Mouse (Mus musculus): Measurements from ENCODE around the gene Pdgfa. TPM values are rescaled to one million over a fixed set of nuclear protein-coding genes. Genes with fewer than 3 reads are reported as not detected.

Gene Pdgfa
- polyA plus RNA-seq, 1 experiment from 2014 or later: 8.3 TPM

- ATAC-seq: no peak
- 91% methylated on average over 8 of the region's 8 CpGs for WGBS
- H3K36me3 ChIP-seq: 0 out of 2 replicates have a peak, but pooled peaks cover 6% of the 10 kb centered on the region
- H3K4me2 ChIP-seq (replicated peaks): no peak overlapping the region
- H3K4me1 ChIP-seq (replicated peaks): peaks cover under 1% of the 10 kb centered on the region; the same call in 1 of the 2 replicates
- no peaks in the 10 kb centered on the region for H3K27me3 ChIP-seq
- no peaks in the 10 kb centered on the region for H3K9me3 ChIP-seq
- H3K27ac ChIP-seq: no peak overlapping the region
- H3K9ac ChIP-seq (replicated peaks): no peak overlapping the region
- no peak overlapping the region for H3K4me3 ChIP-seq (replicated peaks)
These were observed 22.2 kb downstream of the Pdgfa start for GRCm38 (mm10) chr5:138974911-138975485.

DNA sequence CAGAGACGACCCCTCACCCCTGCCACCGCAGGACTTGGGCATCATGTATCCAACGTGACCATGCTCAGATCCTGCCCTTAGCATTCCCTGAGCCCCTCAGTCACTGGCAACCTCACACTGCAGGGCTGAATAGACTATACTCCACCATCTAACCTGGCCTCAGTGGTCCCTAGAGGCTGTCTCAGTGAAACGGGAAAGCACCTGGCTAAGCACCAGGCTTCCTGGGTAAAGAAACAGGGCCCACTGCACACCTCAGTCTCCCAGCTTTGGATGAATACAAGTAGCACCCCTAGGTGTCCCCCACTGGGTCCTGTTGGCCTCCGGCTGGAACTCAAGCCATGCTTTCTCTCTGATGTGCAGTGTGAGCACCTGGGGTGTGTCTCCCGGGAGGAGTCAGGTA, 23.7 kb downstream of the Pdgfa start:
- Histone ChIP-seq H3K4me1 (replicated peaks) (peaks cover 2% of the 10 kb centered on the region; the same call in 1 of the 2 replicates), H3K9ac (replicated peaks) (no peak overlapping the region), H3K4me2 (replicated peaks) (no peak overlapping the region), H3K27me3 (no peaks in the 10 kb centered on the region), H3K36me3 (0 out of 2 replicates have a peak, but pooled peaks cover 2% of the 10 kb centered on the region), H3K4me3 (replicated peaks) (no peak overlapping the region), H3K27ac (no peak overlapping the region), H3K9me3 (no peaks in the 10 kb centered on the region)
- WGBS: 90% methylated on average over 6 of the region's 6 CpGs
- ATAC-seq: no peak

DNA sequence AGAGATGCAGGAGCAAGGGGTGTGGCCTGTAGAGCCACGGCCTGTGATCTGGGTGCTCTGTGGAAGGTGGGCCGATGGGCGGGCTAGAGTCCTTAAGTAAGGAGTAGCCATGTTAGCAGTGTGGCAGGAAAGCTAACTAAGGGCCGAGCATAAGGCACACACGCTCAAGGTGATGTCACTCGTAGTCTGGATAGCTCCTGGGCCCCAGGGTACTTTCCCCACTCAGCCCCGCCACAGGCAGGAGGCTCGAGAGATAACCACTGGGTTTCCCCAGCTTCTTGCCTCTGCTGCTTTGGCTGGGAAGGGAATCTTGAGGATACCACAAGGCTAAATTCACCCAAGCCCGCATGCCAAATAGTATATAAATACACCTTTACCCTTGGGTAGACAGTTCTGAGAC, 25.8 kb downstream of the Pdgfa start:
- Histone ChIP-seq H3K9me3 (no peaks in the 10 kb centered on the region), H3K27ac (no peak overlapping the region), H3K4me3 (replicated peaks) (no peak overlapping the region), H3K4me1 (replicated peaks) (peaks cover 3% of the 10 kb centered on the region; the same call in 1 of the 2 replicates), H3K36me3 (no peaks in the 10 kb centered on the region), H3K9ac (replicated peaks) (no peak overlapping the region), H3K27me3 (no peaks in the 10 kb centered on the region), H3K4me2 (replicated peaks) (no peak overlapping the region)
- WGBS: 76% methylated on average over 9 of the region's 9 CpGs
- no peak for ATAC-seq

GRCm38 (mm10) chr5:138970056-138970490, 27.1 kb downstream of the Pdgfa start:
- H3K4me3 ChIP-seq (replicated peaks): no peak overlapping the region
- WGBS: 70% methylated on average over 7 of the region's 7 CpGs
- peaks cover 15% of the 10 kb centered on the region for H3K4me1 ChIP-seq (replicated peaks)
- H3K4me2 ChIP-seq (replicated peaks): no peak overlapping the region
- ATAC-seq: no peak
- no peaks in the 10 kb centered on the region for H3K27me3 ChIP-seq
- no peak overlapping the region; the same call in 1 of the 2 replicates for H3K27ac ChIP-seq
- H3K36me3 ChIP-seq: no peaks in the 10 kb centered on the region
- no peaks in the 10 kb centered on the region for H3K9me3 ChIP-seq
- no peak overlapping the region for H3K9ac ChIP-seq (replicated peaks)

DNA sequence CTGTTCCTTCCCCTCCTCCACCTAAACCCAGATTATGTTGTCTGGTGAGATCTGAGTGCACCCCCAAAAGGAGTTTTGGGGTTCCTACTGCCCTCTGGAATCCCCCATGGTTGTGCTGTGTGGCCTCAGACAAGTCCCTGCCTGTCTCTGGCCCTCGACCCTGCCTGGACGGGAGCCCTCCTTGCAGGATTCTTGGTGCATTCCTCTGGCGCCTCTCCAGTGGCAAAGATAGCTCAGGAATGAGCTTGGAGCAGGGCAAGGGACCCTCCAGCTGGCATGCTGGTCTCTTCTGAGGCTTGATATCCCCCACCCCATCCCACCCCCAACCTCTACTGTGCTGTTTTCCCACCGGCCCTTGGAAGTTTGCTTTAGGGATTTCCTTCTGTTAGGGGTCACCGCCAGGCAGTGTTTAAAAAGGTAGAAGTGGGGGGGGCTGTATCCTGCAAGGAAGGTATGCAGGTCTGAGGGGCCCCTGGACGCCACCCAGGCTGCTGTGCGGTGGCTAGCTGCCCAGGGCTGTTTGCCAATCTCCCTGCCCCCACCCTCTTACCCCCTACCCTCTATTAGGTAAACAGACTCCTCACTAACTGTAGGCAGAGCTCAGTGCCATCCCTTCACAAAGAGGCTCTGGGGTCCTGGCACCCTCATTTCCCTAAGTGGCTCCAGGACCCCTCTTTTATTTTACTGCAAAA, 31.0 kb downstream of the Pdgfa start:
- Histone ChIP-seq H3K4me3 (replicated peaks) (no peak overlapping the region), H3K27me3 (no peaks in the 10 kb centered on the region), H3K9ac (replicated peaks) (peak overlapping the region; percentile 28; the same call in 1 of the 2 replicates), H3K4me1 (replicated peaks) (peaks cover 15% of the 10 kb centered on the region), H3K9me3 (no peaks in the 10 kb centered on the region), H3K27ac (no peak overlapping the region), H3K36me3 (no peaks in the 10 kb centered on the region), H3K4me2 (replicated peaks) (no peak overlapping the region)
- ATAC-seq: peak; percentile 48; the same call in 1 of the 2 replicates
- WGBS: 48% methylated on average over 7 of the region's 7 CpGs

GRCm38 (mm10) chr5:138965590-138965989, 31.6 kb downstream of the Pdgfa start:
- ATAC-seq: no peak; the same call in 1 of the 2 replicates
- Histone ChIP-seq H3K27ac (no peak overlapping the region), H3K9ac (replicated peaks) (peak overlapping the region; percentile 28; the same call in 1 of the 2 replicates)

GRCm38 (mm10) chr5:138956427-138956833, 40.7 kb downstream of the Pdgfa start:
- 68% methylated on average over 10 of the region's 10 CpGs for WGBS
- H3K4me2 ChIP-seq (replicated peaks): no peak overlapping the region

More at GRCm38 (mm10) chr5:138965590-138965989, 31.6 kb downstream of the Pdgfa start:
- no peaks in the 10 kb centered on the region for H3K9me3 ChIP-seq
- H3K36me3 ChIP-seq: no peaks in the 10 kb centered on the region
- WGBS: 79% methylated on average over 2 of the region's 2 CpGs
- no peaks in the 10 kb centered on the region for H3K27me3 ChIP-seq
- H3K4me1 ChIP-seq (replicated peaks): peaks cover 15% of the 10 kb centered on the region
- no peak overlapping the region for H3K4me3 ChIP-seq (replicated peaks)
- H3K4me2 ChIP-seq (replicated peaks): no peak overlapping the region

DNA sequence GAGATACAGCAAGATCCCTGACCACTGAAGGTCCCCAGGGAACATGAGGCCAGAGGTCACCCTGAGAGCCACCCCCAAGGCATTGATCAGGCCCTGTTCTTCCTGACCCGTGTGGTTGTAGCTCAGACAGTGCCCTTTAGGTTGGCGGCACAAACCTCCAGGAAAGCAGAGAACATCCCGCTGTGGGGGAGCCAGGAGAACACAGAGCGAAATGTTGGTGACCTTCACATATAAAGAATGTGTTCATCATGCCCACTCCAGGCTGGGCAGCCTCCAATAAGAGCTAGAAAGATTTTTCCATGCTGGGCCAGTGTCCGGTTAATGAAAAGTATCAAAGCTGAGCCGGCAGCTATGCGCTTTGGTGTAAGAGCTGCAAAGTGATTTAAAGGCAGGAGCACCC, 43.2 kb downstream of the Pdgfa start:
- Histone ChIP-seq H3K4me2 (replicated peaks) (no peak overlapping the region), H3K4me3 (replicated peaks) (no peak overlapping the region), H3K9ac (replicated peaks) (no peak overlapping the region), H3K36me3 (no peaks in the 10 kb centered on the region), H3K27me3 (peaks cover 2% of the 10 kb centered on the region; the same call in 1 of the 2 replicates), H3K27ac (no peak overlapping the region), H3K4me1 (replicated peaks) (peaks cover 8% of the 10 kb centered on the region; the same call in 1 of the 2 replicates), H3K9me3 (no peaks in the 10 kb centered on the region)
- no peak for ATAC-seq
- 82% methylated on average over 7 of the region's 7 CpGs for WGBS

More at GRCm38 (mm10) chr5:138956427-138956833, 40.7 kb downstream of the Pdgfa start:
- H3K36me3 ChIP-seq: no peaks in the 10 kb centered on the region
- H3K4me1 ChIP-seq (replicated peaks): 0 out of 2 replicates have a peak, but pooled peaks cover 7% of the 10 kb centered on the region
- H3K27me3 ChIP-seq: peaks cover 2% of the 10 kb centered on the region; the same call in 1 of the 2 replicates
- ATAC-seq: no peak
- no peaks in the 10 kb centered on the region for H3K9me3 ChIP-seq
- no peak overlapping the region for H3K27ac ChIP-seq
- H3K9ac ChIP-seq (replicated peaks): no peak overlapping the region
- no peak overlapping the region for H3K4me3 ChIP-seq (replicated peaks)

GRCm38 (mm10) chr5:138952969-138953368, 44.2 kb downstream of the Pdgfa start:
- WGBS: 87% methylated on average over 13 of the region's 13 CpGs
- no peak for ATAC-seq

DNA sequence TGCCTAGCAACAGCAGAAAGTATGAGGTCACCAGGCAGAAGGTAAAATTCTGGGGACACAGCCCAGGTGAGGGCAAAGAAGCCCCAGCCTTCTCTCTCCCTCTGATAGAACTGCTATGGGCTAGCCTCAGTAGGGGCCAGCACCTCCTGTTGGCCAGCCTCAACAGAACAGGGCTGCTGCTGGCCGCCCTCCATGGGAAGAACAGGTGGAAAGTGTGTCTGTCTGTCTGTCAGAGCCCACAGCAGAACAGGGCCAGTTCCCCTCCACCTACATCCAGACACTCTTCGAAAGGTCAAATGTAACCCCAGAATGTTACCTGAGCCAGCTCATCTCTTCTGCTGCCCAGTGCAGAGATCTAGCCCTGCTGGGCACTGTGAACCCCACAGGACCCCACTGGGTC, 45.9 kb downstream of the Pdgfa start:
- Histone ChIP-seq H3K27ac (no peak overlapping the region), H3K4me2 (replicated peaks) (no peak overlapping the region), H3K9me3 (no peaks in the 10 kb centered on the region), H3K36me3 (no peaks in the 10 kb centered on the region), H3K4me3 (replicated peaks) (no peak overlapping the region), H3K9ac (replicated peaks) (no peak overlapping the region), H3K4me1 (replicated peaks) (peaks cover 28% of the 10 kb centered on the region), H3K27me3 (peaks cover 2% of the 10 kb centered on the region; the same call in 1 of the 2 replicates)
- no peak for ATAC-seq
- 94% methylated on average over 2 of the region's 2 CpGs for WGBS

More at GRCm38 (mm10) chr5:138952969-138953368, 44.2 kb downstream of the Pdgfa start:
- H3K9me3 ChIP-seq: no peaks in the 10 kb centered on the region
- peaks cover 18% of the 10 kb centered on the region for H3K4me1 ChIP-seq (replicated peaks)
- H3K4me2 ChIP-seq (replicated peaks): no peak overlapping the region
- H3K4me3 ChIP-seq (replicated peaks): no peak overlapping the region
- H3K27me3 ChIP-seq: peaks cover 2% of the 10 kb centered on the region; the same call in 1 of the 2 replicates
- no peak overlapping the region for H3K27ac ChIP-seq
- no peaks in the 10 kb centered on the region for H3K36me3 ChIP-seq
- H3K9ac ChIP-seq (replicated peaks): no peak overlapping the region

GRCm38 (mm10) chr5:138949165-138949564, 48.0 kb downstream of the Pdgfa start:
- no peak for ATAC-seq

More at GRCm38 (mm10) chr5:138949165-138949564, 48.0 kb downstream of the Pdgfa start:
- no peaks in the 10 kb centered on the region for H3K9me3 ChIP-seq
- H3K27ac ChIP-seq: no peak overlapping the region
- no peak overlapping the region for H3K4me2 ChIP-seq (replicated peaks)
- WGBS: 85% methylated on average over 6 of the region's 6 CpGs
- no peak overlapping the region for H3K9ac ChIP-seq (replicated peaks)
- no peak overlapping the region for H3K4me3 ChIP-seq (replicated peaks)
- no peaks in the 10 kb centered on the region for H3K36me3 ChIP-seq
- peaks cover 21% of the 10 kb centered on the region for H3K4me1 ChIP-seq (replicated peaks)
- peaks cover 2% of the 10 kb centered on the region; the same call in 1 of the 2 replicates for H3K27me3 ChIP-seq

All from midbrain, embryonic 13.5 days (tissue).